Mouse (Mus musculus): ENCODE results near the gene Kiss1.

DNA sequence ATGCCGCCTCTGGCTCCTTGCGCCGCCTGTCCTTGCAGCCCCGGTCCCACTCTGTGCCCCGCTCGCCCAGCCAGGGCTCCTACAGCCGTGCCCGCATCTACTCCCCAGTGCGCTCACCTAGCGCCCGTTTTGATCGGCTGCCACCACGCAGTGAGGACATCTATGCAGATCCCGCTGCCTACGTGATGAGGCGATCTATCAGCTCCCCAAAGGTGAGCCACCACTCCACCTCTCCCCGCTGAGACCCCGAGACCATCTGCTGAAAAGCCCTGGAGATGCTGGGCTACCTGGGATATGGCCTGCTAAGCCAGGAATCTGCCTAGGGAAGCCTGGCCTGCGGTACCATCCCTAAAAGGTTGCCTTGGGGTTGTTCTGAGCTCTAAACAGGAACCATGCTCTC is 47.5 kb upstream of the Kiss1 start:
- TF ChIP-seq CTCF (IDR thresholded peaks at IDR 0.05; ENCODE audit: borderline replicate concordance, insufficient read depth, low read depth, low read length) (no peak), POLR2A (IDR thresholded peaks at IDR 0.05; ENCODE audit: borderline replicate concordance, insufficient read depth, low read length) (no peak)
